Mouse (Mus musculus) ovary, postnatal 10 days (tissue): ENCODE measurements around the gene Pgap1.
A peak's percentile ranks its signal among the peaks of the same experiment; 100 is the strongest.

Experiments
- DNase-seq: peaks from one replicate; pipeline ENCODE4 v3.0.0; 2022; ENCODE audit warnings: low spot score

The Pgap1 gene

GRCm38 (mm10) chr1:54520062-54520577 is 37.4 kb downstream of the Pgap1 start:
- no peak for DNase-seq

- no peak for DNase-seq
These were observed 43.6 kb downstream of the Pgap1 start for GRCm38 (mm10) chr1:54513836-54514235.

- DNase-seq = no peak
These were observed 59.0 kb downstream of the Pgap1 start for GRCm38 (mm10) chr1:54498496-54498895.

GRCm38 (mm10) chr1:54496254-54496653 is 61.2 kb downstream of the Pgap1 start:
- DNase-seq = no peak

GRCm38 (mm10) chr1:54493496-54493895 is 64.0 kb downstream of the Pgap1 start:
- DNase-seq = no peak

GRCm38 (mm10) chr1:54492435-54492841 is 65.0 kb downstream of the Pgap1 start:
- DNase-seq = no peak

GRCm38 (mm10) chr1:54484744-54485420 is 72.6 kb downstream of the Pgap1 start:
- no peak for DNase-seq

GRCm38 (mm10) chr1:54480491-54480890 is 77.0 kb downstream of the Pgap1 start:
- no peak for DNase-seq

- DNase-seq = no peak
These were observed 88.8 kb downstream of the Pgap1 start for GRCm38 (mm10) chr1:54468662-54469061.

- DNase-seq = no peak
These were observed 90.1 kb downstream of the Pgap1 start for GRCm38 (mm10) chr1:54467366-54467765.

GRCm38 (mm10) chr1:54452116-54452515 is 105.4 kb downstream of the Pgap1 start:
- no peak for DNase-seq

GRCm38 (mm10) chr1:54448833-54449232 is 108.7 kb downstream of the Pgap1 start:
- DNase-seq = no peak

- DNase-seq = no peak
These were observed 113.8 kb downstream of the Pgap1 start for GRCm38 (mm10) chr1:54443641-54444040.

- DNase-seq = no peak
These were observed 118.4 kb downstream of the Pgap1 start for GRCm38 (mm10) chr1:54439080-54439476.

- peak; percentile 73 for DNase-seq
These were observed 119.0 kb downstream of the Pgap1 start, which contains the start of gene Gtf3c3 for GRCm38 (mm10) chr1:54438340-54439079. Gtf3c3 (minus strand) TSS chr1:54438971.
